Mouse (Mus musculus) gastrocnemius, adult 8-10 months (tissue): ENCODE results near the gene Rtn4ip1. TPM values are rescaled to one million over a fixed set of nuclear protein-coding genes. Genes with fewer than 3 reads are reported as not detected.

Experiments used
- DNase-seq, 2 experiments: peaks; one replicate each; pipeline ENCODE4 v3.0.0; 2022; ENCODE audit warnings: low spot score in 2 of 2
- total RNA-seq, 4 experiments: library from RNA; stranded (reverse); gene quantifications; 2 replicates each; pipeline ENCODE4 v1.2.4; 2022

Rtn4ip1 gene
- total RNA-seq, 4 experiments from 2014 or later = 22.4 to 28.6 (median 24.3) TPM

DNA sequence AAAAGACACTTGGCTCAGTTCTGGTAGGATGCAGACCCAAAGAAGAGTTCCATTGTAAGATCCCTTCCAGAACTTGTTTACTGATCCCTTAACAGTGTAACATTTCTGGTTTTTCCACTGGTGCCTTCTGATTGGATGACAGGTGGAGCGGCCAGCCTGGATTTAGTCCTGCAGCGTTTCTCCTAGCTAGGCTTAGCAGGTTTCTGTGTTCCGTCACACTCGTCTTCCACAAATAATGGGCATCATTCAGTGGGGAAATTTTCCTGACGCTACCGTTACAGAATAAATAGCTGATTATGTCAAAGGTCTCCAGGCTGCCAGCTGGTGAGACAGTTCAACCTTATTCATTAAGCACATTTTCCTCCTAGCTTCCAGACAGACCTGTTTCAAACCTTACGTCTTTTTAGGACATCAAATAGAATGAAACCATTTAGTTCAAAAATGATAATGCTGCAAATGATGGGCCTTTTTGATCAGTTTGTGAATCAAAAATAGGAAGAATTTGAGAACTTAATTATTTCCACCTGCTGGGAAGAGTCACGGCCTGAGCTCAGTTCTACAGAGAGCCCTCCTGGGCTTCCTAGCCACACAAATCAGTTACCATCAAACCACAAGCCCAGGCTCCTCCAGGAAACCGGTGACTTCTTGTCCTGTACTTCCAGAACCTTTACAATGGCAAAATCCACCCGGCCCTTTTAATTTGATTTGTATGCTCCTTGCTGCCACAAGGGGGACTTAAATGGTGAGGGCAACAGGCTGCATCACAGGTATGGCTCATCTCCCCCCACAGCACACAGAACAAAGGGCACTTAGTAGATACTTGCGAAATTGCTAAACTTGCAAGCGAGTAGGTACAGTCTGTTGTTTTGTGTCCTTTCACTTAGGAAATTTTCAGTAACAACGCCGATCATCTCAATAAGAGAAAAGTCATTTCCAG, 100.7 kb downstream of the Rtn4ip1 start:
- DNase-seq = no peak

DNA sequence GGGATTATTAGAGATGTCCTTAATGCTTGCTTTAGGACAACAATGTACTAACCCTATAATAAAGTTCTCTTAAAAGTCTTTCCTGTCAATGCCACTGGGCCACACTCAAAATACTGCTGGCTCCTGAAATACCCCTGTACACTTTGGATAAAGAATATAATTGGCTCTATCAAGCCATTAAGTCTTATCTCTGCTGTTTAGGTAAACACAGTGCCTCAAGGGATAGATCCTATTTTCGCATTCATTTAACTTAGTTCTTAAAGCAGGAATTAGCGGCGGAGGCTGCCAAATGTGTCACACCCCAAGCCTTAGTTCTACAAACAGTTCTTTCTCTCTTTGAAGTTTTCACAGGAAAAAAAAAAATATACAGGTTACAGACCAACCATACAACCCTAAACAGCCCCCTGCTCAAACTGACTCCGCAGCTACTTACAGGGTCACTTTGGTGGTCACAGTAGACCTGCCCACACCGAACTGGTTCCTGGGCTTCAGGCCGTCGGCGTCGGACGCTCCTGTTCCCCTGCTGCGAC, 101.5 kb downstream of the Rtn4ip1 start:
- no peak for DNase-seq

DNA sequence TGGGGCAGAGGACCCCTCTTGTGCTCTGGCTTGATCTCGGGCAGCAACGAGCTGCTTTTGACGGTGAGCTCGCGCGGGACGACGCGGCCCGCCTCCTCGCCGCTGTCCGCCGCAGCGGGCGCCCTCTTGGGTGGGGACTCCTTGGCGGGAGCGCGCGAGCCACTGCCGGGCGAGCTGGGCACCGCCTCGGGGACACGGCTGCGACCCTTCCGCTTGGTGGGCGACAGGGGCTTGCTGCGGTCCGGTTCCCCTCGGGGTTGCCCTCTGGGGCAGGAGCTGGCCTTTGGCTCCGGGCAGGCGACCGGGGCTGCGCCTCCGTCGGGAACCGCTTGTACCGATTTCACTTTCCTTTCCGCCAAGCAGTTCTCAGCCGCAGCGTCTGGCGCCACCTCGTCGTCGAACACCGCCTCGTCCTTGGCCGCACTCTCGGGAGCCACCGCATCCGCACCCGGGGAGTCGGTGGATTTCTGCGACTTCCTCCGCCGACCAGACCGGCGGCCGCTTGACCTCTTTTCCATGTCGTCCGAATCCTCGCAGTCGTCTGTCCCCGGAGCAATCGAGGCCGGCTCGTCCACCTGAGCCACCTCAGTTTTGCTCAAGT, 102.0 kb downstream of the Rtn4ip1 start:
- DNase-seq = peak in 1 of 2 experiments; percentile 15

DNA sequence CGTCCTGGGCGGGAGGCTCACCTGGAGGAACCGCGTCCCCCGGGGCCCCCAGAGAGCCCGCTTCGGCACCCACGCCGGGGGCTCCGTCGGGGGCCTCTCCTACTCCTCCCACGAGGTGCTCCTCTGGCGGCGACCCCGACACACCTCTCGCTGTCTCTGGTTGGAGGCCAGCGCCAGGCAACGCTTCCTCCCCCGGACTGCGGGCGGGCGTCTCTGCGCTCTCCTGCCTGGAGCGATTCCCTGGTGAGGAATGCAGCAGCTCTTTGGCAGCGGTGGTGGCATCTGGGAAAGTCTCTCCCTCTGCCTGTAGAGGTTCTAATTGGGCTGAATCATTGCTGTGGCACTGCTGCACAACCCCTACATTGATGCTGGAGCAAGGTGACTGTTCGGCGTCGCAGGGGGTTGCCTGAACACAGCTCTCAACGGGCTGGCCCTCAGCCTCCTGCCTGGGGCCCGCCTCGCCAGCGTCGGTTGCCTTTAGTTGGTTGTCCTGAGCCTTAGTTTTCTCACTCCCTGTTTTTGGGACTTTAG, 102.7 kb downstream of the Rtn4ip1 start:
- DNase-seq = no peak

DNA sequence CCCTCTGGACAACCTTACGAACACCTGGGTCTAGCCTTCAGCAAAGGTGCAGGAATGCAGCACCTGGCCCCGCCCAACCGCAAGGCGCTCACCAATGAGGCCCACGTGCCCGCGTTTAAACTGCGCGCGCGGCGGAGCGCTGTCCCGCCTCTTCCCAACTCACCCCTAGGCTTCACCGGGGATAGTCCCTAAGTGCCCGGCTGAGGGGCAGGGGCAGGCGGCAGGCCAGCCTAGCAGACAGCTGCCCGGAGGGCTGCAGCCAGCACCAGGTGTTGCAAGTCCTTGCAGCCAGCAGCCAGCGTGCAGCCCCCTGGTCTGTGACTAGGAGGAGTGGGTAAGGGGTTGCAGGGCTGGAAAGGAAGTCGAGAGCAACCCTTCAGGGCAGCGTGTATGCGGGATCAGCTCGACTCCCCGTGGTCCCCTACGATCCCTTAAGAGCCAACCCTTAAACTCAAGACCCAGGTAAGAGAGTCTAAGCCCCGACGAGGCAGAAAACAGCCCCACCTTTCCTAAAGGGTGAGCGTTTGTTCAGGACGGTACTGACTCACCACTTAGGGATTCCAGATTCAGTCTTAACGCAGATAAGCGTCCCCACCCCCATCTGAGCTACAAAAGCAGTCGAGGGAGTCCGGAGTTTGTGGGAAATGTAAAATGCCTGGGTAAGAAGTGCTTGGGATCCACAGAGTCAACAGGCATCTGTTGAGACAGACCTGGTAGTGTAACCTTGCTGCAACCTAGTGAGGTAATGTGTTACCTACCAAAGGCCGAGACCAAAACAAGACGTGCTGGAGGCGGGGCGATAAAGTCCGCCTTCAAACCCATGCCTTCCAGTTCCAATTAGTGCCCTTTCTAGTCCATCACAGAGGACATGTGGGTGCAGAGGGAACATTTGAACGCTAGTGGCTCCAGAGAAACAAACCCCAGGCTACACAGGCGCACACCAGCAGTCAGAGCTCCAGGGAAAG, 104.4 kb downstream of the Rtn4ip1 start:
- DNase-seq = no peak

Other genes with a start within 250 kb of the Rtn4ip1 start
- gene Qrsl1, start 62 bp upstream of the Rtn4ip1 start, total RNA-seq = 10 to 100 TPM; 13.0 to 15.1 (median 14.0) TPM
- 1 to 10 TPM in 1 of 4 experiments, under 1 TPM in 3; 0.56 to 1.4 (median 0.90) TPM for gene Crybg1, start 247.0 kb downstream of the Rtn4ip1 start, total RNA-seq